Mouse (Mus musculus) skeletal muscle tissue, adult 2 months (tissue): Measurements from ENCODE around the gene Exoc4.

Source experiments
- DNase-seq: peaks from one replicate; pipeline ENCODE4 v3.0.0-alpha.2; 2012; ENCODE audit warnings: low read depth, low spot score

Gene Exoc4

GRCm38 (mm10) chr6:34003033-34003432 is 754.1 kb downstream of the Exoc4 start:
- no peak for DNase-seq

- no peak for DNase-seq
Measured at GRCm38 (mm10) chr6:34013469-34013868, 764.6 kb downstream of the Exoc4 start.
